Mouse (Mus musculus) testis, postnatal 10 days (tissue): ENCODE results near the gene Ccdc180.

Experiments
- DNase-seq: peaks from one replicate; pipeline ENCODE4 v3.0.0; 2021; ENCODE audit warnings: low spot score

Ccdc180 gene

DNA sequence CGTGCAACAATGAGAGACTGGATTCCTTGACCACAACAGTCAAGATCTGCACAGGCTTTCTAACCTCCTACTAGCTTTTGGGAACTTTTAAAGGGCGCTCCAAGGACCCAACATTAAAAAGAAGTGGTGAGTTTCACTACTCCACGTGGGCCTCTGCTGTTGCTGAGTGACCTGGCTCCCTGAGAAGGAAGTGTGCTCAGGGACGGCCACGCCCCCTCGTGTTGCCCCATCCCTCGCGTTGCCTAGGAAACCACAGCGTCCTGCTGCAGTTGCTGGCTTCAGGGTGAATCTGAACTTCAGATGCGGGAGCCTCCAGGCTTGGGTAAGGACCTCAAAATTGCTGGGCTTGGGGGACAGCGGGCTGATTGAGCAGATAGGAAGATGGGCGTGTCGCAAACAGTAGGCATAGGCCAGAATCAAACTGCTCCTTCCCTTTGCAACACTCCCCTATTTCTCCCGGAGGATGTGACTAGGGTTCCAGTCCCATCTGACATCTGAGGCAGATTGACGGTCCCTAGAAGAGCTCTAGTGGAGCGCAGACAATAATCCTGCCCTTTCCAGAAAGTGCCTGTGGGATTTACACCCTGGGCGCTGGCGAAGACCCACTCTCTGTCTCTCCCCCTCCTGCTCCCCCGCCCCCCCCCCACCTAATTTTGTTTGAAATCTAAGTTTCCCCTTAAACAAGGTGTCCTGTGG, at the start of gene Ccdc180:
Ccdc180 (plus strand) TSS at position 238 of the 696 bp plus-strand sequence.
- DNase-seq, result peak; percentile 76

DNA sequence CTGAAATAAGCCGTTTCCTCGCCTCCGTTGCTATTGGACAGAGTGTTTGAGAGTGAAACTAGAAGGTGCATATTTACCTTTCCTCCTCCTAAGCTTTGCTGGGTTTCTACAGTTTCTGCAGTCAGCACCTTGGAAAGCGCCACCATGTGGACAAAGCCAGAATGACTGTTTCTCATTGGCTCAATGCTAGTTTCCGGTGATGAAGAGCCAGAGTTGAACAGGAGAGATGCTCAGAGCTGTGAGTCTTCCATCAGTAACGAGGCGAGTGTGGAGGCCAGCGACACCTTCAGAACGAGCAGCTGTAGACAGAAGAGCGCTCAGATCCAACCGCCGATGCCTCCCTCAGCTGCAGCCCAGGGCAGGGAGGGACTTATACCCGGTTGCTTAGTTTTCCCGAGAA, 45.7 kb upstream of the Ccdc180 start:
- peak; percentile 66 for DNase-seq

DNA sequence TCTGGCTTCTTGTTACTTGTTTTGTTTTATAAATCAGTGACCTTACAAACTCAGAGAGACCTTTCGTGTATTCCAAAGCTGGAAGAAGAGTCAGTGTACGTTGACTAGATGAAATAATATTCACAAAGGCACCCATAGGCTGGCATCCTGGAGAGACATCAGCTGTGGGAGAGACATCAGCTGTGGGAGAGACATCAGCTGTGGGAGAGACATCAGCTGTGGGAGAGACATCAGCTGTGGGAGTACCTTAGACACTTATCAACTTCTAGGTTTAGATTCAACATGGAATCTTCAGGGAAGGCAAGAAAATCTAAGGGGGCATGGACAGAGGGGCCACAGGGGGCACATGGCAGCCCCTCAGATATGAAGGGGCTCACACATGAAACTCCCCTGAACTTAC, 43.8 kb upstream of the Ccdc180 start:
- DNase-seq, result no peak

DNA sequence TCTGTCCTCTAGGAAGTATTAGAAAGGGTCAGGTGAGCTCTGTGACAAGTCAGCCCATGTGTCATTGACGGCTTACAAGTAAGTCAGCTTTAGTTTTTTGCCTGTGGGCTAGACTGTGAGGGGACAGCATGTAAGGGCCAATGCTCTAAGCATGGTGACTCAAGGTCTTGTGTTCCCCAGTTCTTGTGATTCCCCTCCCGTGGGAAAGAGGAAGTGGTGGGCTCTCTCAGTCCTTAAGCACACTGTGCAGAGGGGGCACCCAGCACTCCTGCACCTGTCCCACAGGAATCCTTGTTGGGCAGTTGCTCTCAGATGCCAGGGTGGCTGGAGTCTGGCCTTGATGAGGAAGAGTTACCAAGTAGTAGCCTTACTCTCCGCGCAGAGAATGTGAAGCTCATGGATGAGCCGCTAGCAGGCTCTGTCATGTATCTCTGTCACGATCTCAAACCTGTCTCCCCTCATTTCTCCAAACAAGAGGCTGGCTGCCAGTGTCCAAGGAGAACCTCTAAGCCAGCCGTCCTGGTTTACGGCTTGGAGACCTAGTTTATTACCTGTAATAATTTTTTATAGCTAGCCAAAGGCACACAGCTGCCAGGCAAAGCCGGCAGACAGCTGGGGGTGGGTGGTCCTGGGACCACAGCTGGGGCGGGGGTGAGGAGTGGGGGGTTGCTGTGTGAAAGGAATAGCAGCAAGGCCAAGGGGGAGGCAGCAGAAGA, 41.8 kb upstream of the Ccdc180 start, which contains the start of gene Stra6l:
Stra6l (plus strand) TSS at position 556 of the 716 bp plus-strand sequence.
- DNase-seq, result no peak

DNA sequence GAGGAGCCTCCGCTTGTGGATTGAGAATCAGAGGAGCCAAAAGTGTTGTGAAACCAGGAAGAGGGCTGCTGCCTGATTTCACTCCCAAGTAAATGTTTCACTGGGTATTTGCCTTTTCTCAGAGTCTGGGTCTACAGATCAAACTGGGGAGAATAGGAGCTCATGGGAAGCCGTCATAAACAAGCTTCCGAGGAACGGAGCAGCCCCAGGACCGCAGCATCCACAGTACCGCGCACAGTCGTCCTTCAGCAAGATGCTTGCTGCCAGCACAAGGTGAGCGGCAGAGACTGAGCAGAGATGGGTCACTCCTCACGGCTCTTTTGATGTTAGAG, 41.3 kb upstream of the Ccdc180 start:
- no peak for DNase-seq

DNA sequence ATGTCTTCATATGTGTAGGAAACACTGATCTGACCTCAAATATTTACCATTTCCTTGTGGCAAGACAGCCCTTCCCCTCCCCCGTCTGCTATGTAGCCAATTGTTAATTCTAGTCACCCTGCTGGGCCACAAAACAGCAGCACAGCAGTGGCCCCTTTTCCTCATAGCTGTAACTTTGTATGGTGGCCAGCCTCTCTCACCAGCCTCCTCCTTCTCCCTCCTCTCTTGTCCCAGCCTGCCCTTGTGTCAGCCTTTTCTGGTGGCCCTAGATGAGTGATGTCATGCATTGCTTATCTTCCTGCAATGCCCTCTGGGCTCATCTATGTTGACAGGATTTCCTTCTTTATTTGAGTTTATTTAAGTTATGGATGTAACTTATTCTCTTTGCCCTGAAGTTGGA, 40.7 kb upstream of the Ccdc180 start:
- DNase-seq, result no peak

DNA sequence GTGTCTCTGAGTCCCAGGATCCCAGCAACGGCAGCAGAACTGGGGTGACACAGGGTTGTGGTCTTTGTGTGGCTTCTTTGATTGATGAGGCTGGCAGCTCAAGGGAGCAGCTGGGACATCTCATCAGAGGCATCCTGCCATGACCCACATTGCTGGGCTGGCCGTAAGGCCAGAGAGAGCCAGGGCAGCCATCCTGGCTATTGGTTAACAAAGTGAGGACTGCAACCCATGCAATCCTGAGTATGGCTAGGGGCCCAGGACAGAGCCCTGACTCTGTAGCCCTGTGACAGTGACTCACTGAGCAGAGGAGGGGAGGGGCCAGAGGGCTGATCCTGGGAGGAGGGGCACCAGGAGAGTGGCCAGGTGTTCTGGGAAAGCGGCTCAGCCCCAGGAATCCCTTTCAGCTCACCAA, 38.5 kb upstream of the Ccdc180 start:
- DNase-seq, result no peak

DNA sequence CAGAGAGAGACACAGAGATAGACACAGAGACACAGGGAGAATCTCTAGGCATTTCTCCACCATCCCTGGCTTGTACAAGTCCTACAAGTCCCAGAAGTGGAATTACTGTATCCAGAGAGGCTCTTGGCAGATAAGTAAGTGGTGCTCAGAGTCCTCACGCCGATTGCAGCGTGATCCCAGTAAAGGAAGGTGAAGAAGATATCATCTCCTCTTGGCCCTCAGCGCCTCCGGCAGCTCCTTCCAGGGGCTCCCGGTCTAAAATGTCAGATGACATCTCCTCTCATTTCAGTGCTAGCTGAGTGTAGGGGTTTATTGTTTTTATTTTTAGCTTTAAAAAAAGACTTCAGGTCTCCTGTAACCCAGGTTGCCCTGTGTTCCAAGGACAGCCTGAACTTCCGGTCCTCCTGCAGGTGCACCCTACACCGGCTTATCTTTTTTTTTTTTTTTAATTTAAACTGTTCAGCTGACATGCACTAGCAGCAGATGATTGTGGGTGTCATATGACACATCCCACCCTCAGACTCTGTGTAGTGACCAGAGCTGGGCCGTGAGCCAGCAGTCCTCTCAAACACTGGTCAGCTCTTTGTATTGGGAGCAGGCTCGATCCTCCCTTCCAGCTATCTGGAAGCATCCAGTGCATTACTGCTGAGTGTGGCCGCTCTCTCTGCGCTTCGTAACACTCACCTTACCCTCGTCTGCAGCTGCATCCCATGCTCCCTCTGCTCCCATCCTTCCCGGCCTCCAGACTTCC, 36.4 kb upstream of the Ccdc180 start:
- DNase-seq, result peak; percentile 46

DNA sequence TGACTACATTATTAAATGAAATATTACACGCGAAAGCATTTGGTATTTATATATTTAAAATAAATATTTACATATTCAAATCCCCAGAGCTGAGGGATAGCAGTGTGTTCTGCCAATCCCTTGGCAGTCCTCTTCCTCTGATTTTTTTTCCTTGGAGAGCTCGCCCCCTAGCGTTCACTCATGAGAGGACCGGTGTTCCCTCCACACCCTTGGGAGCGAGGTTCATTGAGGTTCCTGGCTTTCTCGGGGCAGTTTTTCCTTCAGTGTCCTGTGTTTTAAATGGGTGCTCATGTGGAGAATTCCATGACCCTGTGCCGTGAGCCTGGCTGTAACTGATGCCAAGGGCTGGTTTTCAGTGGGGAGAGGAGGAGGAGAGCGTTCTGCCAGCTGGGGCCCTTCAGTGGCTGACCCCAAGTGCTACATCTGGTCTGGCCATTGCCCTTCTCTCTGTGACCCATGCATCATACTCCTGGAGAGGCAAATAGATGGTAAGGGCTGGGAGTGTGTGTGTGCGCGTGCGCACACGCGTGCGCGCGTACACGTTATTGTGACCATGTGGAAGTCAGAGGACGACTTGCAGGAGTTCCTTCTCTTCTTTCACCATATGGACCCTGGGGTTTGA, 34.2 kb upstream of the Ccdc180 start:
- peak; percentile 87 for DNase-seq

DNA sequence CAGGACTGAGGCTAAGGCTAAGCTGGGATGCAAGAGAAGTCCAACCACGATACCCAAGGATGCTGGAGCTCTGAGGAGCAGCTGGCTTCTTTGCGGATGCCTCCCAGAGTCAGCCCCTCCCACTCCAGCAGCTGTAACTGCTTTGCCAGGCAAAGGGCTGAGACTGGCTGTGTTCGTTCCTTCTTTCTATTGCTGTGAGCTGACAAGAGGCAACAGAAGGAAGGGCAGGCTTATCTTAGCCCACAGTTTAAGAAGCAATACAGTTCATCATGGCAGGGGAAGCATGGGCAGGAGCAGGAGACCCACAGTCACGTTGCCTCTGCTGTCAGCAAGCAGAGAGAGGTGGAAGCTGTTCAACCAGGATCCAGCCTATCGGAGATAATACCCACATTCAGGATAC, 28.9 kb upstream of the Ccdc180 start:
- DNase-seq, result no peak

DNA sequence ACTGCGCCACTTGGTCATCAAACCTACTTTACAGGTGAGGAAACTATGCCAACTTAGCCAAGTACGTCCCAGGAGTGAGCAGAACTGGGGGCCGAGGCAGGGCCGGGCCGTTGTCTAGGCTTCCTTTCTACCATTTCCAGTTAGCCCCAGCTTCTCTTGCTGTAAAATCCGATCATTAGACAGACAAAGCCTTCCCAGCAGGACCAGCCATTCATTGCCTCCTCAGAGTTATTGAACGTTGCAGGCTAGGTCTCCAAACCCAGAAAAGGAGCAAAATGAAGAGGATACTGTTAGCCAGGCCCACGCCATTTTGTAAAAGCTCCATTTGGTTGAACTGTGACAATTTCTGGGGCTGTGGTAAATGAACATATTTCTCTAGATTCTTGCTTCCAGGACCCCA, 22.7 kb upstream of the Ccdc180 start:
- no peak for DNase-seq

DNA sequence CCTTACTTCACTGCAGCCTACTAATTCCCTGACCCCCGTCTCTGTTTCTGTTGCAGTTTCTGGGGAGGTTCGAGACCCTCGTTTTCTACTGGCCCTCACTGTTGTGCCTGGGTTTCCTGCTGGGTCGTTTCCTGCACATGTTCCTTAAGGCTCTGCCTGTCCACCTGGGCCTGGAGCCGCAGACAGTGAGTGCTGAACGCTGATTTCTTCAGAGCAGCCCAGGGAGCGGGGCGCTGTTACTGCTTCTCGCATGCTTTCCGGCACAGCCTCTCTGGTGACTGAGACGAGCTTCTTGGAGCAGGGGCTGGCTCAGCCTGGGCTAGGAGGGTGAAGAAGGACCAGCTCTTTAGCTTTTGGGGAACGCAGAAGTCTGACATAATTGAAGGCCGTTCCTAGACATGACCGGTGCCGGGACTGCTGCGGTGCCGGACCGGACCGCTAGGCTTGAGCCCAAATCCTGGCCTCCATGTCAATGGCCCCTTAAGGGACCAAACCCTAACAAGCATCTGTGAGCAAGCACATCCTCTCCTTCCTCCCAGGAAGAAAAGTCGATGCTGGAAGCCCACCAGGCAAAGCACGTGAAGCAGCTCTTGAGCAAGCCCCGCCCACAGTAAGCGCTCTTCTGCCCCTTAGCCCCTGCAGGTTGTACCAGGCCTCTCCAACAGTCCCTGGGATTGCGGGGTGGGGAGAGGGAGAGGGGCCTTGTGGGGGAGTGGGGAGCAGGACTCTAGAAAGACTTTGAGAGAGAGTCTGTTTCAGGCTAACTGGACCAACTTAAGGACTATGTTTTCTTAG, 20.9 kb upstream of the Ccdc180 start:
- DNase-seq, result no peak

DNA sequence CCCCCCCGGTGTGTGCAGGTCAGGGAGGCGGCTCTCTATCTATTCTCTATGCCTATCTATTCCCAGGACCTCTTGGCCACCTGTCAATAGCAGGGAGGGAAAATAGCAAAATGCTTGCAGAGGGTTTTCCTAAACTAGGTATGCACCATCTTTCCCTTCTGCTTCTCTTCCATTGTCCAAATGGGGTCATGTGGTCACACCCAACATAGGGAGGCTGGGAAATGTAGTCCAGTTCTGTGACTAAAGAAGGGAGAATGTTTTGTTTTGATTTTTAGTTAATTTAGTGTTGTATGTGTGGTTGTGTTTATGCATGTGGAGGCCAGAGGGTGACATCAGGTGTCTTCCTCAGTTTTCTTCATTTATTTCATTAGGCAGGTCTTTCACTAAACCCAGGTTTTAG, 18.0 kb upstream of the Ccdc180 start:
- DNase-seq, result no peak

DNA sequence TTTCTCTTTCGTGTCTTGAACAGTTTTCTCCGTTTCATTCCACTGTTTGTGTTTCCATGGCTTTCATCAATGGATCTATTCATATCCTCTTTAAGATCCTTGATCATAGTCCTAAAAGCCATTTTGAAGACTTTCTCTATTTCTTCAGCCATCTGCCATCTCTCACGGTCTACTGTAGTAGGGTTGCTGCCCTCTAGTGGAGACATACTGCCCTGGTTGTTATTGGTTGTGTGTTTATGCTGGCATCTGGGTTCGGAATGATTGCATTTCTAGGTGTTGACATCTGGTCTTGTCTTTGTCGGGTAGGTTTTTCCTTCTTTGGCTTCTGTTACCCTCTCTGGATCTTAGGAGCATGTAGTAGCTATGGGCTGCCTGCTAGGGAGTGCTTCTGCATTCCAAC, 11.2 kb upstream of the Ccdc180 start:
- no peak for DNase-seq

DNA sequence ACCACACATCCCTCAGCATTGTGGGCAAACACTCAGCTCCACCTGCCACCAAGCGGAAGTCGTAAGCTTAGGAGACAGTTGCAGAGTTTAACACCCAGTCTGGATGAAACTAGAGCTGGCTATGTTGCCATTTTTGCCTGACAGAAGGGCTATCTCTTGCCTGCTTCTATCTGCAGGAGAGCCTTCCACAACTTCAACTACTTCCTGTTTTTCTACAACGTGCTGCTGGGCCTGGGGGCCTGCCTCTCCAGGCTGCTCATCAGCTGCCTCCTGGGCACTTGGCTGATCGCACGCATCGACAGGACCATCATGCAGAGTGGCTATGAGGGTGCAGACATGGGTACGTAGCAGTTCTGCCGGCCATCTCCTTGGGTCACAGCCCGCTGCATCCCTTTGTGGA, 7.6 kb upstream of the Ccdc180 start:
- DNase-seq, result no peak

DNA sequence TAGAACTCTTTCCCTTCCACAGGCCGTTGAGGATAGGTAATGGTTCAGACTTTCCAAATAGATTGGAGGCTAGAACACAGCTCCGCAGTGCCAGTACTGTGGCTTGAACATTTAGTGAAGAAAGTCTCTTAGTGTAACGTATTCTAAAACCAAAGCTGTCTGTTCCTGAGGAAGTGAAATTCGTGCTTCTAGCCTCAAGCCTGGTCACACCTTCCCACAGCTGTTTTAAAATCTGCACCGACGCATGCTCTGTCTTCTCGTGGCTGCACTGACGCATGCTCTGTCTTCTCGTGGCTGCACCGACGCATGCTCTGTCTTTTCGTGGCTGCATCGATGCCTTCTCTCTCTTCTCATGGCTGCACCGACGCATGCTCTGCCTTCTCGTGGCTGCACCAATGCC, 6.9 kb upstream of the Ccdc180 start:
- no peak for DNase-seq

DNA sequence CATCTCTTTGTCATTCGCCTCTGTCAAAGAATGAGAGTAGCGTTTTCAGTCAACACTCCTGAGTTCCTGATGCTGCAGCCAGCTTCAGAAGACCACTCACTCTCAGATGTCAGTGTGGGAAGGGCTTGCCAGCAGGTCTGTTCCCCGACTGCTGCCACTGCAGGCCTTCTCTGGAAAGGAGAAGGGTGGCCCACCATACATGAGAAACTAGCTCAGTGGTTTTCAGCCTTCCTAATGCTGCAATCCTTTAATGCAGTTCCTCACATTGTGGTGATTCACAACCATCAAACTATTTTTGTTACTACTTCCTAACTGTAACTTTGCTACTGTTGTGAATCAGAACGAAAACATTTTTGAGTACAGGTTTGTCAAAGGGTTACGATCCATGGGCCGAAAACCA, 616 bp upstream of the Ccdc180 start:
- no peak for DNase-seq

DNA sequence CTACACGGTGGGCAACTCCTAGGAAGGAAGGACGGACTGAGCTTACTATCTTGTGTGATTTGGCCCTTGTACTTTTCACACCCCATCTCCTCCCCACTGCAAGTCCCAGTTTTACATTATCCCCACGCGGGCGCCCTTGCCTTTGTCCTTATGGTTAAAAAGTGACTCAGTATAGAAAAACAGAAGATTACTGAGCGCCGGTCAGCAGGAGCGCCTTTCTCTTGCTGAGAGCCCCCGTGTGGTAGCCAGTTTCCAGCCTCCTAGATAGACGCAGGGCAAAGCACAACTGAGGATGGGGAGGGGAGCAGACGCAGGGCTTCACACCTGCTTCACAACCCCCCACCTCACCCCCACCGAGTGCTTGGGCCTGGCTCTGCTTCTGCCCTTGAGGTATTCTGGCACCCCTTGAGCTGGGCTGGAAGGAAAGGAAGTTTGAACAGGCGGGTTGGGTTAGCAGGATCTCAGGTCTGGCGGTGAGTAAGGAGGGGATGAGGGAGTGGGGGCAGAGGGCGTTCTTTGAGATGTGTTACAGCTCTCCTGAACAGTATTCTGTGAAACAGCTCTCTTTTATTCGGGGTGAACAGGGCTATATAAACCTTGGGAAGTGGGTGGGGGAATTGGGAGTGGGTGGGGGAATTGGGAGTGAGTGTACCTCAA, 6.5 kb downstream of the Ccdc180 start:
- DNase-seq, result no peak

DNA sequence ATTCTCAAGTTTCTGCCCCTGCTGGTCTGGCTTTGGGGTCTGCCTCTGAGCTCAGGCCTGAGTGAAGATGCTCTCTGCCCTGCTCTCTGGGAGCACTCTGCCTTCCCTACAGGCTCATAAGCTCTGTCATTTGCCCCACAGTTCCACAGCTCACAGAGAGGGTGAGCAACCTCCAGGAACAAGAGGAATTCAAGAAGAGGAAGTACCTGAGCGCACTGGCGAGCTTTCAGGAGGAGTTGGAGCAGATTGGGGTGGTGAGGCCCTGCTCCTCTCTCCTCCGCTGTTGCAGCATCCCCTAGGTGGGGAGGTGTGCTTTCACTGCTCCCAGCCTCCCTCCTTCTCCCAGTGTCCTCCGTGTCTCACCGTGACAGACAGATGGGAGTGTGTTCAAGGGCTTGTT, 8.3 kb downstream of the Ccdc180 start:
- no peak for DNase-seq

DNA sequence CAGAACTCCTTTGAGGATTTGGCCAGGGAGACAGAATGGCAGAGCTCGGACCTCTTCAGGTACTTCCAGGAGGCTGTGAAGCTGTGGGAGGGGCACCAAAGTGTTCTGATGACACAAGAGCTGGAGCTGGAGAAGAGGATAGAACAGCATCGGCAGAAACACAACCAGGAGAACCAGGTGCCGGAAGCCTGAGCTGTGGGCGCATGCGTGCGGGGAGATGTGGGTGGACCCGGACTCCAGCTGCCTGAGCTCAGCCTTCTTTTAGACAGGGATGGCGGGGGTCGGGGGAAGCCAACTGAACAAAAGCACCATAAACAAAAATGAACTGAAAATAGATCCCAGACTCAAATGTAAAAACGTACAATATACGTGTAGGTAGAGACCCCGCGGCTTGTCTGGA, 19.2 kb downstream of the Ccdc180 start:
- no peak for DNase-seq

DNA sequence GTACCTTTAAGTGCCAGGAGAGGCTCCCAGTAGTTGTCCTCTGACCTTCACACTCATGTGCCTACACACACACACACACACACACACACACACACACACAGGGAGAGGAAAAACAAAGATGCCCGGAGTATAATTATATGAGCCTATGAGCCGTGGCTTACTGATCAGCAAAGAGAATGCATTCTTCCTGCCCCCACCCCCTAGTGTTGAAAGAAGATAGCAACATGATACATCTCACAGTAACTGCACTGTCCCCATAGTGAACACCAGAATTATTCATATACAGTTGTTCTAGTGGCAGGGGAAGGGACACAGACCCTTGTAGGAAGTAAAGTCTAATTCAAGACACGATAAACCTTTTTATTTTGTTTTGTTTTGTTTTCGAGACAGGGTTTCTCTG, 19.8 kb downstream of the Ccdc180 start:
- no peak for DNase-seq
